Mouse (Mus musculus): Measurements from ENCODE around the gene Thbs3. TPM values are rescaled to one million over a fixed set of nuclear protein-coding genes. Genes with fewer than 3 reads are reported as not detected.
A peak's percentile ranks its signal among the peaks of the same experiment; 100 is the strongest.

Thbs3 gene
- total RNA-seq, 2 experiments from 2014 or later, result 31.1 to 36.7 TPM

DNA sequence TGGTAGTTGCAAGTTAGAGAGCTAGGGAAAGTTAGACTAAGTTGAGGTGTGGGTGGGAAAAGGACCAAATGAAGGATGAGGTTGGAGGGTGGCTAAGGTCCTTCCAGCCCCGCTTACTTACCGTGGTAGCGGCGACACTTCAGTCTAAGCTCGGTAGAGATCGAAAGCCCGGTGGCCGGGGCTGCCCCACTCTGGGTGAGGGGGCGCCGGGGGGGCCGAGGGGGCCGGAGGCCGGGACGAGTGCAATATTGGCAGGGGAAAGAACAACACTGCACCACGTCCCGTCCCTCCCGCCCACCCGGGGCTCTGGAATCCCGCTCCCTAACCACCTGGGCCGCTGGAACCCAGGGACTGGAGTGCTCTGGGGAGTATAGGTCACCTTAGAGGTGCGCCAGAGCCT is 11.9 kb downstream of the Thbs3 start, which contains the start of gene Mtx1:
Gene Mtx1, minus strand, starts transcription at position 189 of the 400 bp plus-strand sequence.
- no peak for DNase-seq (ENCODE audit: low spot score in 2 of 2)

GRCm38 (mm10) chr3:89227307-89228179 is 12.6 kb downstream of the Thbs3 start:
- peak; percentile 70 to 77 for DNase-seq (ENCODE audit: low spot score in 2 of 2)

GRCm38 (mm10) chr3:89228180-89228549 is 13.2 kb downstream of the Thbs3 start:
- DNase-seq (ENCODE audit: low spot score in 2 of 2), result peak; percentile 64 to 79

DNA sequence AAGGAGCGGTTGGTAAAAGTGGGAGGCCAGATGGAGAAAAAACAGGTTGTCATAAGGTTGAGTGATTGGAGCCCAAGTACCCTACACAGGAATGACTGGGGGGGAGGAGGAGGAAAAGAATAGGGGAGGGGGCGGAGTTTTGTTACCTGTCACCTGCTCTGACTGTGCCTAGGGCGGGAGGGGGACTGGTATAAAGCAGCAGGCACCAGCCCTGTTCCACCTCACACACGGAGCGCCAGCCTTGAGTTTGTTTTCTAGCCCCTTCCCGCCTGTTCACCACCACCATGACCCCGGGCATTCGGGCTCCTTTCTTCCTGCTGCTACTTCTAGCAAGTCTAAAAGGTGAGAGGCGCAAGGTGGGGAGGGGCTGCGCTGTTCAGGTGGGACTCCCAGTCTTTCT is 13.9 kb downstream of the Thbs3 start, which contains the start of gene Muc1:
Gene Muc1, plus strand, starts transcription at position 222 of the 400 bp plus-strand sequence.
- DNase-seq (ENCODE audit: low spot score in 2 of 2), result no peak

DNA sequence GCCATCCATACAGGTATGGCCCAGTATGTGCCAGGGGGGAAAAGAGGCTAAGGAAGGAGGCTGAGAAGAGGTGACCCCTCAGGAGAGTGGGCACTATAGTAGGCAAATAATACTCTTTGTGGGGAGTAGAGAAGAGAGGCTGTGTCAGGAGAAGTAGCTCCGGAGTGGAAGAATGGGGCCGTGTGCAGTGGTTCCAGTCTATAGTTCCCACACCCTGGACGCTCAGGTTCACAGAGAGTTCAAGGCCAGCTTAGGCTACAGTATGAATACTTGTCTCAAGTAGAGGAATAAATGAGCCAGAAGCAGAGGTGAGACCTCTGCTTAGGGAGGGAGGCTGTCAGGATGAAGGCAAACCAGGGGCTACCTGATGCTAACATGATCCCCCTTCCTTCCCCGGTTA is 14.3 kb downstream of the Thbs3 start:
- DNase-seq (ENCODE audit: low spot score in 2 of 2), result no peak

- DNase-seq (ENCODE audit: low spot score in 2 of 2), result no peak
Observed at GRCm38 (mm10) chr3:89230561-89230960, 15.6 kb downstream of the Thbs3 start.

GRCm38 (mm10) chr3:89231345-89231744 is 16.4 kb downstream of the Thbs3 start:
- DNase-seq (ENCODE audit: low spot score in 2 of 2), result no peak

DNA sequence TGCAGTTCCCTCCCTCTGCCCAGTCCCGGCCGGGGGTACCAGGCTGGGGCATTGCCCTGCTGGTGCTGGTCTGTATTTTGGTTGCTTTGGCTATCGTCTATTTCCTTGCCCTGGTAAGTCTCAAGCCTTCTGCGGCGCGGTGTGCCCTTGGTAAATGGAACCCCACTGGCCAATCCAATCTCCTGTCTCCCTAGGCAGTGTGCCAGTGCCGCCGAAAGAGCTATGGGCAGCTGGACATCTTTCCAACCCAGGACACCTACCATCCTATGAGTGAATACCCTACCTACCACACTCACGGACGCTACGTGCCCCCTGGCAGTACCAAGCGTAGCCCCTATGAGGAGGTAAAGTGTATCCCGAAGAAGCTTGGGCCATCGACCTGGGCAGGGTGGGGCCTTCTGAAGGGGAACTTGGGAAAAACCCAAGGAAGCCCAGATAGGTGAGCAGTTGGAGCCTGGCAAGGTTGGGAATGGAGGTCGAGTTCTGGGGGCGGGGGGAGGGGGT is 16.8 kb downstream of the Thbs3 start:
- no peak for DNase-seq (ENCODE audit: low spot score in 2 of 2)

GRCm38 (mm10) chr3:89232614-89233013 is 17.6 kb downstream of the Thbs3 start:
- DNase-seq (ENCODE audit: low spot score in 2 of 2), result no peak

DNA sequence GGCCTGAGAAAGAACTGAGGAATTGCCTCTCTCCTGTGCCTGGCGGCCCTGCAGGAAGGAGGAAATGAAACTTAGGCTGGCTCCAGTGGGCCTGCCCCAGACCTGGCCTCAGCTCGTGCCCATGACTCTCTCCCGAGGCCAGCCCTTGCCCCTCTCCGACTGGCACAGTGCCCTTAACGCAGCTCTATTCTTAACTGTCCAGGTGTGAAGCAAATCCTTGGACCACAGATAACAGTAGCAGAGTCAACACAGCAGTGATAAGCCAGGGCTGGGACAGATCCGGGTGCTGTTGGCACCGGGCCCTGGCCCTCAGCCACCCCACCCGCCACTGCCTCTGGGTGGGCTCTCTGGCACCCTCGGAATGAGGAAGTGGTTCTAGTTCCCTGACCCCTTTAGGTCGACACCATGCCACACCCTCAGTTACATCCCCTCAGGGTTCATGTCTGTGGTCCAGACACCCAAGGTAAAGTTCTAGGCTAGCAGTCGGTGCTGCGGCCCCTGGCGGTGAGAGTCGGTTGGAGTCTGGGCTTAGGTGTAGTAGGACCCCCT is 18.7 kb downstream of the Thbs3 start:
- DNase-seq (ENCODE audit: low spot score in 2 of 2), result no peak

DNA sequence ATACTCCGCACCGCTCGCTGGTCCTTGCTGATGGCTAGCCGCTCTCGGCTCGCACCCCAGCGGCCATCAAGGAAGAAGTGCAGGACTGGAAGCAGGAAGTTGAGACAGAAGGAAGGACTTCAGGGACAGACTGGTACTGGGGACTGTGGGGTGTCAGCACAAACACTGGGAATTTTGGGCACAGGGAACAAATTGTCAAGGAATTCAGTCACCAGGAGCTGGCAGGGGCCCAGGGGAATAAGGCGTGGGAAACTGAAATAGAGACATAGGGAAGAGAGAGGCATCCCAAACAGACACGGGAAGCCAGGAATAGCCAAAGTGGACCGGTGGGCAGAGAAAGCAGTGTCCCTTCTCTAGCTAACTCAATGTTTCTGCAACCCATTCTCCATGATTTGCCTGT is 21.5 kb downstream of the Thbs3 start:
- DNase-seq (ENCODE audit: low spot score in 2 of 2), result no peak

- DNase-seq (ENCODE audit: low spot score in 2 of 2), result no peak
Observed at GRCm38 (mm10) chr3:89237682-89238081, 22.7 kb downstream of the Thbs3 start.

DNA sequence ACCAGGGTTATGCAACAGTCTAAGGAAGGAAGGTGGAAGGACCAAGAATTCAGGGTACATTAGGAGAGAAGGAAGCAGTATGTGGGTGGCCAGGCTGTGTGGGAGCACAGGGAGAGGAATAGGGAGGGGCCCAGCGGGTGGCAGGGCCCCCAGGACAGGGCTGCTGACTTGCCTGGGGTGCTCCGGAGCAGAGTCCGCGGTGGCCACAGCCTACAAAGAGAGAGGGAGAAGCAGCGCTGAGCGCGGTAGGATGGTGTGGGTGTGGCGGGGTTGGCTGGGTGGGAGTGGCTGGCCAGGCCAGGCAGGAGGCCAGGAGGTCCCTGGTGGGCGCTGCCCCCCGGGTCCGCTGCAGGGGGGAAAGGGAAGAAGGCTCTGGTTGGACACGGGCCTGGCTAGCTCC is 23.5 kb downstream of the Thbs3 start:
- no peak for DNase-seq (ENCODE audit: low spot score in 2 of 2)

DNA sequence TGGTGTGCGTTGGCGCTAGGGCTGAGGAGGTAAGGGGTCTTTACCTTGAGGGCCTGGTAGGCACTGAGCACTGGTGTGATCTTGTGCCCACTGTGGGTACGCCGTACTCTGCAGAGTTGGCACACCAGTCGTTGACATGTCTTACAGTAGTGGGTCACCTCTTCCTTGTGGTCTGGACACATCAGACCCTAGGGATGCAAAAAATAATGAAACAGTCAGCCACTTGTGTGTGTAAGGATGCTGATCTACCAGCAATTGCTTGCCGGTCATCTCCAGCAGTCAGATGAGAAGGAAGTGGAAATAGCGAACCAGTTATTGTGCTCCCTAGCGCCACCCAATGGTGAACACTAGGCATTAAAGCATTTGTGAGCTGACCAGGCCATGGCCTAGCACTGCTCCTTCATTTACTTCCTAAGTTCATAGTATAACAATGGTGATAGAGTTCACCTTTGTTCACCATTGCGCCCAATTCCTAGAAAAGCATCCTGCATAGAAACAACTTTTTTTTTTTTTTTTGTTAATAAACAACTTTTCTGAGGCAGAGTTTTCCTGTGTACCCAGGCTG is 27.4 kb downstream of the Thbs3 start:
- peak in 1 of 2 experiments; percentile 37 for DNase-seq (ENCODE audit: low spot score in 2 of 2)

GRCm38 (mm10) chr3:89243609-89244008 is 28.6 kb downstream of the Thbs3 start:
- DNase-seq (ENCODE audit: low spot score in 2 of 2), result no peak

GRCm38 (mm10) chr3:89244158-89244981 is 29.4 kb downstream of the Thbs3 start:
- no peak for DNase-seq (ENCODE audit: low spot score in 2 of 2)

DNA sequence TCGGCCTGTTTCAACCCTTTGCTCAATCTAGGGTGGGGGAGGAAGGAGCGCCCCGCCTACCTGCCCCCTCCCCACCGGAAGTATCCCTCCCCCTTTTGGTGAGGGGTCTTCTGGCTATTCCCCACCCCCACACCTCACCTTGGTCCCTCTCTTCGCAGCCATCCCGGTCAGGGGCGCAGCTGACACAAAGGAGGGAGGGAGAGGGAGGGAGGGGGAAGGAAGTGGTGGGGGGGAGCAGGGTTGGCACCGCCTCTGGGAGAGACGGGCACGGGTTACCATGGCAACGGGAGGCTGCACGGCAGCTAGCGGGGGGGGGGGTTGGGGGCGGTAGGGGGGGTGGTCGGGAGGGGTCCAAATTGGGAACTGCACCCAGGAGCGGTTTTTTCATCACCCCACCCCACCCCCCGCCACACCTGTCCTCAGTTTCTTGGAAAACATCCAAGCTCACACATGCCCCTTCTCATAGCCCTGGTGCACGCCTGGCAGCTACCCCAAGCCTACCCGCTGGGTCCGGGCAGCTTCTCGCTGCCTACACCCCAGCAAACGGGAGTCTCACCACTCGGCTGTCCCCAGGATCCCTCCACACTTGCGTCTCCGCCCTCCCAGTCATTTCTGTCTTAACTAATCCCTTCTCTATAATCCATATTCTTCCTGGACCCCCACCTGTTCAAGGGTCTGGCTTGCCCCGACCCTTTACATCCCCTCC is 30.2 kb downstream of the Thbs3 start:
- no peak for DNase-seq (ENCODE audit: low spot score in 2 of 2)

DNA sequence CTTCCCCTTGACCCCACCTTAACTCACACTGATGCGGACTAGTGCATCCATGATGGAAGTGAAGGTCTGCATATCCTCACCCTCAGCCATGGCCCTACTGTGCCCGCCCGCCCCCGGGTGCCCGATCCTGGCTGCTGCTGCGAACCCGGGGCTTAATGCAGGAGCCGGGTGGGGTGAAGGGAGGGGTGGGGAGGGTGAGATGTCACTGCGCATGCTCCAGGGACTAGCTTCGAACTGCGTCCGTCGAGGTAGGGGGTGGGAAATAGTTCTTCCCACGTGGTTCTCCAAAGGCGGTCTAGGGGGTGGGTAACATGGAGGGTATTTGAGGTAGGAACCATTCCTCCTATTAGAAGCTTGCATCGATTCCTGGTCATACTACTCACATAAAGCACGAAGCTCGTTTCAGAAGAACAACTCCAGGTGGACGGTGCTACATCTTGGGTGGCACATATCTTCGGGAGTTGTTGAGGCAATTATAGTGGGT is 30.8 kb downstream of the Thbs3 start, which contains the start of gene Krtcap2:
Gene Krtcap2, plus strand, starts transcription at position 279 of the 484 bp plus-strand sequence.
- no peak for DNase-seq (ENCODE audit: low spot score in 2 of 2)

GRCm38 (mm10) chr3:89246261-89247100 is 31.5 kb downstream of the Thbs3 start, which contains the start of gene Trim46:
Gene Trim46 (minus strand): TSS chr3:89246309.
- DNase-seq (ENCODE audit: low spot score in 2 of 2), result peak; percentile 66 to 81
